In the genomic region with DNA sequence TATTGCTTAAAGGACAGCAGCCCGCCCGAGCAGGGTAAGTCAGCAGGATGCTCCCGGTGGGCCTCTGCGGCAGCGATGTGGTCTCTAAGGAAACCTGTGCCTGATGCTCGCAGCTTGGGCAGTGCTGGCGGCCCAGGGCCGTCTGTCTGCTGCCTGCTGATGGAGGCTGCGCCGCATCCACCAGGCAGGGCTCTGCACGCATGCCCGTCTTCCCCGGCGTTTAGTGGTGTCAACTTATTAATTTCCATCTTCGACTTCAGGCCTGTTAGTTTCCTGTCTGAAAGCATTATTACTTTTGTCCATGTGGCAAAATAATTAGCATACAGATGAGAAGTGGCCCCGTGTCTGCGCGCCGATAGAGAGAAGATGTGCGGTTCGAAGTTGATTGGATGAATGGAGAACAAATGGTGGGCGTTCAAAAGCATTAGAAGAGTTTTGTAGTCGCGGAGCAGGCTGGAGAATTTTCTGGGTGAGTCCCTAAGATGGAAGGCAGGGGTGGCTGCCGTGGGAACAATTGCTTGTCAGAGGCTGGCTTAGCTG, we compare ENCODE assay signal across 10 mouse cellular contexts. TPM values are rescaled to one million over a fixed set of nuclear protein-coding genes. Genes with fewer than 3 reads are reported as not detected.
DNase-seq lines count a peak whose midpoint lies in the region; ATAC-seq and TF ChIP-seq lines count a peak whose summit lies in the region.
"Had no signal": no experiment of that assay in that cellular context is flagged by ENCODE, and none has a peak within 500 bp of the region (broad histone marks: within the 10 kb centered on the region; RNA-seq: fewer than 3 reads in every experiment).

No protein-coding gene starts in this region.

- TF ChIP-seq CTCF in kidney, adult 2 months (conservative IDR thresholded peaks at IDR 0.05; ENCODE audit: insufficient read depth, insufficient read length, low read depth, low read length) = no peak

- H3K4me2 ChIP-seq in kidney, embryonic 16.5 days (replicated peaks; ENCODE audit: low read depth, low read length) = peak overlapping the region; percentile 29
- peak overlapping the region; percentile 53 for H3K4me2 ChIP-seq in embryonic facial prominence, embryonic 12.5 days (replicated peaks)
- H3K4me2 ChIP-seq: lung, embryonic 15.5 days had no signal

- peaks cover 63% of the 10 kb centered on the region for H3K27me3 ChIP-seq in kidney, embryonic 16.5 days (ENCODE audit: insufficient read depth, low read length)
- no peaks in the 10 kb centered on the region; the same call in 1 of the 2 replicates for H3K27me3 ChIP-seq in kidney, adult 2 months (replicated peaks; ENCODE audit: control insufficient read depth, insufficient read depth, low read length)
- peaks cover 42% of the 10 kb centered on the region for H3K27me3 ChIP-seq in embryonic facial prominence, embryonic 12.5 days

- TF ChIP-seq POLR2A in kidney, adult 2 months (IDR thresholded peaks at IDR 0.05; ENCODE audit: low read depth, low read length) = no peak

- no peak overlapping the region for H3K9ac ChIP-seq in kidney, embryonic 16.5 days (replicated peaks; ENCODE audit: low read length)
- H3K9ac ChIP-seq in embryonic facial prominence, embryonic 12.5 days = no peak overlapping the region
- H3K9ac ChIP-seq: lung, embryonic 15.5 days had no signal

- no peaks in the 10 kb centered on the region for H3K36me3 ChIP-seq in kidney, embryonic 16.5 days (ENCODE audit: insufficient read depth, low read length)
- H3K36me3 ChIP-seq in kidney, adult 2 months (ENCODE audit: control insufficient read depth, insufficient read depth, low read length) = no peaks in the 10 kb centered on the region
- no peaks in the 10 kb centered on the region for H3K36me3 ChIP-seq in embryonic facial prominence, embryonic 12.5 days
- H3K36me3 ChIP-seq: lung, embryonic 15.5 days had no signal

- intact Hi-C loops in left cerebral cortex, postnatal 25 days (cut with DNase I) = loop anchor here (2.0 to 10.0 kb wide), 4 partner anchors 22 to 950 kb away; partner anchors contain the start of gene Allc

- WGBS in kidney, embryonic 16.5 days = 2% methylated on average over 25 of the region's 25 CpGs
- under 1% methylated on average over 25 of the region's 25 CpGs for WGBS in kidney, adult 2 months
- under 1% methylated on average over 25 of the region's 25 CpGs for WGBS in embryonic facial prominence, embryonic 12.5 days

- H3K9me3 ChIP-seq in kidney, embryonic 16.5 days (ENCODE audit: low read length) = no peaks in the 10 kb centered on the region
- H3K9me3 ChIP-seq in embryonic facial prominence, embryonic 12.5 days = no peaks in the 10 kb centered on the region
- H3K9me3 ChIP-seq: lung, embryonic 15.5 days had no signal

- no peak overlapping the region for H3K27ac ChIP-seq in kidney, embryonic 16.5 days (ENCODE audit: low read length)
- no peak overlapping the region for H3K27ac ChIP-seq in kidney, adult 2 months (ENCODE audit: insufficient read depth, low read depth, low read length)
- H3K27ac ChIP-seq in embryonic facial prominence, embryonic 12.5 days = no peak overlapping the region
- H3K27ac ChIP-seq: lung, embryonic 15.5 days had no signal

- ATAC-seq in kidney, embryonic 16.5 days (ENCODE audit: low FRiP score, low TSS enrichment) = no peak
- no peak for ATAC-seq in embryonic facial prominence, embryonic 12.5 days (ENCODE audit: insufficient number of reproducible peaks, insufficient read depth, low FRiP score, low TSS enrichment)

- no peak for DNase-seq in kidney, adult 2 months
- DNase-seq in left cerebral cortex, postnatal 25 days (ENCODE audit: low spot score in 2 of 2) = peak; percentile 71 to 77
- peak; percentile 61 to 71 for DNase-seq in right cerebral cortex, adult 2 months (ENCODE audit: low spot score in 2 of 2)
- no peak for DNase-seq in spleen, postnatal 14 days (ENCODE audit: low spot score in 2 of 2)
- DNase-seq in adrenal gland, postnatal 4 days (ENCODE audit: low spot score in 2 of 2) = no peak
- no peak for DNase-seq in gastrocnemius, adult 8-10 months (ENCODE audit: low spot score in 2 of 2)

- no peaks in the 10 kb centered on the region for H3K4me1 ChIP-seq in kidney, embryonic 16.5 days (ENCODE audit: insufficient read depth, low read length)
- no peaks in the 10 kb centered on the region for H3K4me1 ChIP-seq in kidney, adult 2 months (ENCODE audit: control insufficient read depth, insufficient read depth, low read length)
- H3K4me1 ChIP-seq in embryonic facial prominence, embryonic 12.5 days = peaks cover 3% of the 10 kb centered on the region; the same call in 1 of the 2 replicates
- H3K4me1 ChIP-seq: lung, embryonic 15.5 days had no signal

- H3K4me3 ChIP-seq in kidney, embryonic 16.5 days (ENCODE audit: low read length) = peak overlapping the region; percentile 7; the same call in 1 of the 2 replicates
- H3K4me3 ChIP-seq in kidney, adult 2 months (ENCODE audit: insufficient read depth, low read depth, low read length) = no peak overlapping the region
- peak overlapping the region; percentile 27 for H3K4me3 ChIP-seq in embryonic facial prominence, embryonic 12.5 days
- H3K4me3 ChIP-seq: lung, embryonic 15.5 days had no signal

RNA-seq across cellular contexts. Expression of gene Myt1l, which starts 6.6 kb away (rescaled TPM):
- 0.39 and 0.41 TPM in 2 replicates for polyA plus RNA-seq in kidney, embryonic 16.5 days (2015; fragmentation: Nextera tagmentation; extraction: Ambion mirVana)
- 0.01 TPM in 1 of 2 replicates, not detected in the other for polyA plus RNA-seq in kidney, adult 2 months (2012; rRNA removed)
- polyA plus RNA-seq in embryonic facial prominence, embryonic 12.5 days (2016; fragmentation: Nextera tagmentation; extraction: Ambion mirVana) = 8.5 and 9.8 TPM in 2 replicates
- total RNA-seq in left cerebral cortex, postnatal 25 days (2021) = 100 to 1,000 TPM; 218 to 245 TPM
- 1 to 10 TPM; 4.5 to 6.7 TPM for total RNA-seq in adrenal gland, postnatal 4 days (2021)
- total RNA-seq in gastrocnemius, adult 8-10 months (2022) = under 1 TPM in 1 of 4 experiments, not detected in 3; 0.35 TPM
- total RNA-seq: MEL had no signal

Comparison
In these comparisons a context has a peak if more than half of its experiments do, and no peak if none do; other contexts are left out.
1. DNase-seq: peak in left cerebral cortex, postnatal 25 days (2 of 2) and right cerebral cortex, adult 2 months (2 of 2); none in kidney, adult 2 months (single experiment), spleen, postnatal 14 days (0 of 2), adrenal gland, postnatal 4 days (0 of 2) and gastrocnemius, adult 8-10 months (0 of 2).
2. RNA of gene Myt1l, which starts 6.6 kb away (total RNA-seq): 218 to 245 TPM in left cerebral cortex, postnatal 25 days; 4.5 to 6.7 TPM in adrenal gland, postnatal 4 days and 0.35 TPM in gastrocnemius, adult 8-10 months; every median in the first group is over 10 times any median in the second.